Mouse (Mus musculus): Measurements from ENCODE around the gene Trim7. TPM values are rescaled to one million over a fixed set of nuclear protein-coding genes. Genes with fewer than 3 reads are reported as not detected.
A peak's percentile ranks its signal among the peaks of the same experiment; 100 is the strongest.

The Trim7 gene
- total and polyA plus RNA-seq, 2 experiments from 2014 or later = 1.1 to 1.9 TPM

DNA sequence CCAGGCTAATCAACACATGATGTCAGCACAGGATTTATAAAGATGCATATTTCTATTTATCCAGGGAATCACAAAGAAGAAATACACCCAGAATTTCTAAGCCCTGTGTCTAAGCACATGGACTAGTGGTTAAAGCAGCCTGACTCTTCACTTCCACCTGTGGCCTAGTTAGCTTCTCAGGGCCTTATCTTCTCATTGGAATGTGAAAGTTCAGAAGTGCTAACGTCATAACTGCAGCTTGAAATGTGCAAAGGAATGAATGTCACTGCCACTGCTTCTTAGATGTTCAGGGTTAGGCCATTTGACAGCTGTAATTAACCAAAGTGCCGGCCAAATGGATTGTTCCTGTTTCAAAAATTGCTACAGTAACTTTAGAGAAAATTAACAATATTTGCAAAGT lies 4.3 kb downstream of the Trim7 start:
- Histone ChIP-seq H3K36me3 (replicated peaks; ENCODE audit: control insufficient read depth, insufficient read depth, low read length) (no peaks in the 10 kb centered on the region), H3K27ac (ENCODE audit: low read depth) (peak overlapping the region; percentile 69), H3K4me2 (ENCODE audit: low read depth, low read length) (no peak overlapping the region), H3K4me3 (ENCODE audit: low read depth, low read length) (no peak overlapping the region), H3K4me1 (ENCODE audit: control insufficient read depth, insufficient read depth) (peaks cover 9% of the 10 kb centered on the region; the same call in 1 of the 2 replicates), H3K9me3 (replicated peaks; ENCODE audit: control insufficient read depth, low read length) (no peaks in the 10 kb centered on the region), H3K9ac (replicated peaks; ENCODE audit: low read depth, low read length) (no peak overlapping the region), H3K27me3 (ENCODE audit: control insufficient read depth, insufficient read depth, low read length) (no peaks in the 10 kb centered on the region)
- DNase-seq (ENCODE audit: low spot score) (peak; percentile 67), ATAC-seq (ENCODE audit: insufficient read depth, low read depth) (no peak; the same call in 1 of the 2 replicates)
- 24% methylated on average over 2 of the region's 2 CpGs for WGBS
- TF ChIP-seq CTCF (IDR thresholded peaks at IDR 0.05; ENCODE audit: low read depth) (no peak), EP300 (IDR thresholded peaks at IDR 0.05; ENCODE audit: low read depth) (peak; percentile 45; the same call in 1 of the 2 replicates)

DNA sequence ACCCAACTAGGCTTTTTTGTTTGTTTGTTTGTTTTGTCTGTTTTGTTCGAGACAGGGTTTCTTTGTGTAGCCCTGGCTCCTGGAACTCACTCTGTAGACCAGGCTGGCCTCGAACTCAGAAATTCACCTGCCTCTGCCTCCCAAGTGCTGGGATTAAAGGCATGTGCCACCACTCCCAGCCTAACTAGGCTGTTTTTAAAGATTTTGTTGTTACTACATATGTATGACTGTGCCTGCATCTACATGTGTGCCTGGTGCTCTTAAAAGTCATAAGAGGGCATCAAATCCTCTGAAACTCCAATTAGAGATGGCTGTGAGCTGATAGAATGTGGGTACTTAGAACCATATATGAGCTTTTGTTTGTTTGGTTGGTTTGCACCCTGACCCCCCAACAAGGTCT lies 5.3 kb downstream of the Trim7 start:
- Histone ChIP-seq H3K27ac (ENCODE audit: low read depth) (no peak overlapping the region), H3K9me3 (replicated peaks; ENCODE audit: control insufficient read depth, low read length) (no peaks in the 10 kb centered on the region), H3K27me3 (ENCODE audit: control insufficient read depth, insufficient read depth, low read length) (no peaks in the 10 kb centered on the region), H3K4me1 (ENCODE audit: control insufficient read depth, insufficient read depth) (peaks cover 9% of the 10 kb centered on the region; the same call in 1 of the 2 replicates), H3K36me3 (replicated peaks; ENCODE audit: control insufficient read depth, insufficient read depth, low read length) (no peaks in the 10 kb centered on the region), H3K4me3 (ENCODE audit: low read depth, low read length) (no peak overlapping the region), H3K9ac (replicated peaks; ENCODE audit: low read depth, low read length) (no peak overlapping the region), H3K4me2 (ENCODE audit: low read depth, low read length) (no peak overlapping the region)
- WGBS = 79% methylated on average over 2 of the region's 2 CpGs
- DNase-seq (ENCODE audit: low spot score) = no peak
- TF ChIP-seq CTCF (IDR thresholded peaks at IDR 0.05; ENCODE audit: low read depth) (no peak), EP300 (IDR thresholded peaks at IDR 0.05; ENCODE audit: low read depth) (no peak)
- no peak for ATAC-seq (ENCODE audit: insufficient read depth, low read depth)

DNA sequence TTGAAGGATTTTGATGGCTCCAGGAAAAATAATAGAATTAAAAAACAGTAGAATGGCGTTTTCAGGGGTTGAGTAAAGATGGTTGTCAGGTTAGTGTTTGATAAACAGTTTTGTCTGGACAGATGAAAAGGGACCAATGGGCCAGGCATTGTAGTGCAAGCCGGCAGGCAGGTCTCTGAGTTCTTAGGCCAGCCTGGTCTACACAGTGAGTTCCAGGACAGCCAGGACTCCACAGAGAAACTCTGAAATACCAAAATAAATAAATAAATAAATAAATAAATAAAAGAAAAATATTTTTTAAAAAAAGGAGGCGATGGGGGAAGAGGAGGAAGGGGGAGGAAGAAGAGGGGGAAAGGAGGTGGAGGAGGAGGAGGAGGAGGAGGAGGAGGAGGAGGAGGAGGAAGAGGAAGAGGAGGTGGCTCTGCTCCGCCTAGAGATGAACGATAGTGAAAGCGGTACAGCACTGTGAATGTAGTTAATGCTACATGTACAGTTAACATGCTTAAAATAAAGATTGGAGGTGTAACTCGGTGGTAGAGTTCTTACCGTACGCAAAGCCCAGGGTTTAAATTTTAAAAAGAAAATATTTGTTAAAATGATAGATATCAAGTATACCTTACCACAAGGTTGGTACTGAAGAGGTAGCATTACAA lies 7.3 kb downstream of the Trim7 start:
- ATAC-seq (ENCODE audit: insufficient read depth, low read depth) = no peak
- Histone ChIP-seq H3K27ac (ENCODE audit: low read depth) (peak overlapping the region; percentile 83), H3K9me3 (replicated peaks; ENCODE audit: control insufficient read depth, low read length) (no peaks in the 10 kb centered on the region), H3K4me1 (ENCODE audit: control insufficient read depth, insufficient read depth) (peaks cover 13% of the 10 kb centered on the region), H3K36me3 (replicated peaks; ENCODE audit: control insufficient read depth, insufficient read depth, low read length) (no peaks in the 10 kb centered on the region), H3K4me2 (ENCODE audit: low read depth, low read length) (peak overlapping the region; percentile 72), H3K4me3 (ENCODE audit: low read depth, low read length) (peak overlapping the region; percentile 70), H3K27me3 (ENCODE audit: control insufficient read depth, insufficient read depth, low read length) (no peaks in the 10 kb centered on the region), H3K9ac (replicated peaks; ENCODE audit: low read depth, low read length) (no peak overlapping the region)
- DNase-seq (ENCODE audit: low spot score) = no peak
- 37% methylated on average over 9 of the region's 9 CpGs for WGBS
- no peak for TF ChIP-seq EP300 (IDR thresholded peaks at IDR 0.05; ENCODE audit: low read depth)
- TF ChIP-seq CTCF (IDR thresholded peaks at IDR 0.05; ENCODE audit: low read depth) = no peak

DNA sequence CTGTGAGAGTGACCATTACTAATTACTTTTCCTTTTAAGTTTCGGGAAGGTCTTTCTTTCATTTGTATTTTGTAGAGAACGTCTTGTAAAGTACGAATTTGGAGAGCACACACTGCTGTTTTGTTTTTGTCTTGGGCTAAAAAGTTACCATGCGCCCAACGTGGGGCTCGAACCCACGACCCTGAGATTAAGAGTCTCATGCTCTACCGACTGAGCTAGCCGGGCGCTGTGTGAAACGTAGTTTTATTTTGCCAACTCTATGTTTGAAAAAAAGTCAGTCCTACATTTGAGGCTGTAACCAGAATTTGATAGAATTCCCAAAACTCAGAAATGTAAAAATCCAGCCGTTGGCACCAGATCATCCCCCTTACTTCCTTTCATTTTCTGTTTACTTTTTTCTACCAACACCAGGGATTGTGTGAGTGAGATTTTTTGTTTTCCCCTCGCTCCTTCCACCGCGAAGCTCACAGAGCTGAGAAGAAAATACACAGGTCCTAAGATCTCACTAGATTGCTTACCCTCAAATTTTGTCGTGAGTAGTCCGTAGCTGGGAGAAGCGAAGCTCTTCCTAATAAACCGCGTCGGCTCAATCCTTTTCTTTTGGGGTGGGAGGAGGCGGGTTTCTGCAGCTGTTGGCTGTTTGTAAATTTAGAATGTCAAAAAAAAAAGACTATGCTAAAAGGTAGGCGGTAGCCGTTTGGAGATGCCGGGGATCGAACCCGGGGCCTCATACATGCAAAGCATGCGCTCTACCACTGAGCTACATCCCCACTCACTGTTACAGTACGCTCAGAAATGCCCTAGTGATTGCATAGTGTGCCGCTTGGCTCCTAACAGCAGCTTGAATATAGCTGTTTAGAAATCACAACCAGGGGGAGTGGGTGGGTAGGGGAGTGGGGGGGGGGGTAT lies 8.0 kb downstream of the Trim7 start:
- TF ChIP-seq EP300 (IDR thresholded peaks at IDR 0.05; ENCODE audit: low read depth) (no peak), CTCF (IDR thresholded peaks at IDR 0.05; ENCODE audit: low read depth) (no peak)
- peak overlapping the region; percentile 70 for H3K4me3 ChIP-seq (ENCODE audit: low read depth, low read length)
- H3K27ac ChIP-seq (ENCODE audit: low read depth) = peak overlapping the region; percentile 83
- peaks cover 18% of the 10 kb centered on the region for H3K4me1 ChIP-seq (ENCODE audit: control insufficient read depth, insufficient read depth)
- peak overlapping the region; percentile 72 for H3K4me2 ChIP-seq (ENCODE audit: low read depth, low read length)
- WGBS = under 1% methylated on average over 30 of the region's 30 CpGs
- ATAC-seq (ENCODE audit: insufficient read depth, low read depth) = peak; percentile 82
- no peaks in the 10 kb centered on the region for H3K36me3 ChIP-seq (replicated peaks; ENCODE audit: control insufficient read depth, insufficient read depth, low read length)
- peak overlapping the region; percentile 65 for H3K9ac ChIP-seq (replicated peaks; ENCODE audit: low read depth, low read length)
- H3K27me3 ChIP-seq (ENCODE audit: control insufficient read depth, insufficient read depth, low read length) = no peaks in the 10 kb centered on the region
- peak; percentile 78 for DNase-seq (ENCODE audit: low spot score)
- H3K9me3 ChIP-seq (replicated peaks; ENCODE audit: control insufficient read depth, low read length) = no peaks in the 10 kb centered on the region

DNA sequence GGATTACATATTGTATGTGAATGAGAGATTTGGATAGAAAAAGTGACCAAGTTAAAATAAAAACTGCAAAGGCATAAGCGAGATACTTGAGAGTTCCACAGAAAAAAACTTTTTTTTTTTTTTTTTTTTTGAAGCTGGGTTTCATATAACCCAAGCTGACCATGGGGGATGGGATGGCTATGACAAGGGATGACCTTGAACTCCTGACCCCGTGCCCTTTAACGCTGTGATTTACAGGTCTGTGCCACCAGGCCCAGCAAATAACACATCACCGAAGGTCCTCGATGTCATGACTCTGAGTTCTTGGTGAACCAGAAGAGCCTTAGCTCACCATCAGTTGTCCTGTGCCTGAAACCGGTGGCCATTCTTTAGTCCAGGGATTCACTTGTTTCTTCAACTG lies 10.0 kb downstream of the Trim7 start:
- H3K4me3 ChIP-seq (ENCODE audit: low read depth, low read length) = no peak overlapping the region
- H3K4me2 ChIP-seq (ENCODE audit: low read depth, low read length) = no peak overlapping the region
- 68% methylated on average over 6 of the region's 6 CpGs for WGBS
- ATAC-seq (ENCODE audit: insufficient read depth, low read depth) (no peak), DNase-seq (ENCODE audit: low spot score) (no peak)
- H3K9ac ChIP-seq (replicated peaks; ENCODE audit: low read depth, low read length) = no peak overlapping the region
- H3K4me1 ChIP-seq (ENCODE audit: control insufficient read depth, insufficient read depth) = peaks cover 12% of the 10 kb centered on the region
- no peaks in the 10 kb centered on the region for H3K9me3 ChIP-seq (replicated peaks; ENCODE audit: control insufficient read depth, low read length)
- H3K27me3 ChIP-seq (ENCODE audit: control insufficient read depth, insufficient read depth, low read length) = no peaks in the 10 kb centered on the region
- no peaks in the 10 kb centered on the region for H3K36me3 ChIP-seq (replicated peaks; ENCODE audit: control insufficient read depth, insufficient read depth, low read length)
- no peak overlapping the region for H3K27ac ChIP-seq (ENCODE audit: low read depth)
- TF ChIP-seq EP300 (IDR thresholded peaks at IDR 0.05; ENCODE audit: low read depth) = no peak
- no peak for TF ChIP-seq CTCF (IDR thresholded peaks at IDR 0.05; ENCODE audit: low read depth)

Measured in heart, postnatal 0 days (tissue).